Mouse (Mus musculus) lung, adult 2 months (tissue): ENCODE data around the gene Evc.

Source experiments
- CTCF ChIP-seq: fragments of 200-500 bp; IDR thresholded peaks from 2 replicates; pipeline ENCODE4 v1.5.1; 2011; ENCODE audit warnings: mild to moderate bottlenecking, low read length, control low read depth; ENCODE audit not compliant: insufficient read depth
- POLR2A ChIP-seq: fragments of 200-500 bp; IDR thresholded peaks from 2 replicates; pipeline ENCODE4 v1.6.1; 2011; ENCODE audit warnings: low read depth, mild to moderate bottlenecking, control low read depth, low read length, borderline replicate concordance; ENCODE audit errors: extremely low read depth

DNA sequence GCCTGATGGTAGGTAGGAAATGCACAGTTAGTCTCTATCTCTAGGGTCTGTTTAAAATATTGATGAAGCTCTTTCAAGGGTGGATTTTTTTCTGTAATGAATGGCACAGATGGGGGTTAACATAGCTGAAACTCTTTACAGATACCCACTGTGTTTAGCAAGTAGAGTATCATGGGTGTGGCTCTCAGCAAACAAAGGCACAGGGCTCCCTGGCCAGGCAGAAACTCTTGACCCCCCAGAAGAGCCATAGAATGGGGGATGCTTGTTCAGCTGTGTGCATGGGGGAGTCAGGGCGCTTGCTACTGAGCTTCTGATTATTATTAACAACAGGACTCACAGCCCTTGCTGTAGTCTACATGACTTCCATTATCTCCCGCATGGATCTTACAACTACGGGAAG, 87.8 kb downstream of the Evc start:
- TF ChIP-seq CTCF (no peak), POLR2A (no peak)
